Mouse (Mus musculus): ENCODE data around the gene Chchd1. TPM values are rescaled to one million over a fixed set of nuclear protein-coding genes. Genes with fewer than 3 reads are reported as not detected.
A peak's percentile ranks its signal among the peaks of the same experiment; 100 is the strongest.

Gene Chchd1
- total RNA-seq, 2 experiments from 2014 or later = 80.8 to 90.3 TPM

- DNase-seq (ENCODE audit: low spot score in 2 of 2) = no peak
These were observed 18.6 kb downstream of the Chchd1 start for GRCm38 (mm10) chr14:20721371-20721770.

- DNase-seq (ENCODE audit: low spot score in 2 of 2) = no peak
These were observed 20.2 kb downstream of the Chchd1 start for GRCm38 (mm10) chr14:20723006-20723405.

- peak; percentile 61 to 71 for DNase-seq (ENCODE audit: low spot score in 2 of 2)
These were observed 21.2 kb downstream of the Chchd1 start for GRCm38 (mm10) chr14:20724043-20724442.

GRCm38 (mm10) chr14:20725660-20726339, 23.0 kb downstream of the Chchd1 start:
- no peak for DNase-seq (ENCODE audit: low spot score in 2 of 2)

GRCm38 (mm10) chr14:20729871-20730270, 27.1 kb downstream of the Chchd1 start:
- DNase-seq (ENCODE audit: low spot score in 2 of 2) = no peak

GRCm38 (mm10) chr14:20730853-20731602, 28.2 kb downstream of the Chchd1 start:
- DNase-seq (ENCODE audit: low spot score in 2 of 2) = no peak

- peak in 1 of 2 experiments; percentile 26 for DNase-seq (ENCODE audit: low spot score in 2 of 2)
These were observed 30.5 kb downstream of the Chchd1 start for GRCm38 (mm10) chr14:20733041-20733951.

- DNase-seq (ENCODE audit: low spot score in 2 of 2) = peak; percentile 84 to 85
These were observed 31.4 kb downstream of the Chchd1 start, which contains the start of gene Ndst2 for GRCm38 (mm10) chr14:20733952-20734774. Ndst2 (minus strand) TSS chr14:20734562.

GRCm38 (mm10) chr14:20735052-20735451, 32.2 kb downstream of the Chchd1 start:
- DNase-seq (ENCODE audit: low spot score in 2 of 2) = no peak

GRCm38 (mm10) chr14:20735892-20736390, 33.1 kb downstream of the Chchd1 start:
- DNase-seq (ENCODE audit: low spot score in 2 of 2) = no peak

- DNase-seq (ENCODE audit: low spot score in 2 of 2) = peak; percentile 44 to 46
These were observed 34.5 kb downstream of the Chchd1 start for GRCm38 (mm10) chr14:20737306-20737705.

GRCm38 (mm10) chr14:20738511-20738910, 35.7 kb downstream of the Chchd1 start:
- DNase-seq (ENCODE audit: low spot score in 2 of 2) = no peak

- no peak for DNase-seq (ENCODE audit: low spot score in 2 of 2)
These were observed 38.5 kb downstream of the Chchd1 start for GRCm38 (mm10) chr14:20741301-20741700.

- no peak for DNase-seq (ENCODE audit: low spot score in 2 of 2)
These were observed 40.8 kb downstream of the Chchd1 start for GRCm38 (mm10) chr14:20743614-20744013.

- no peak for DNase-seq (ENCODE audit: low spot score in 2 of 2)
These were observed 44.1 kb downstream of the Chchd1 start for GRCm38 (mm10) chr14:20746935-20747334.

- DNase-seq (ENCODE audit: low spot score in 2 of 2) = no peak
These were observed 45.6 kb downstream of the Chchd1 start for GRCm38 (mm10) chr14:20748388-20748787.

- DNase-seq (ENCODE audit: low spot score in 2 of 2) = no peak
These were observed 46.8 kb downstream of the Chchd1 start for GRCm38 (mm10) chr14:20749494-20750051.

- no peak for DNase-seq (ENCODE audit: low spot score in 2 of 2)
These were observed 47.7 kb downstream of the Chchd1 start for GRCm38 (mm10) chr14:20750503-20750902.

GRCm38 (mm10) chr14:20753792-20754191, 51.0 kb downstream of the Chchd1 start:
- DNase-seq (ENCODE audit: low spot score in 2 of 2) = no peak
